Mouse (Mus musculus): Measurements from ENCODE around the gene Myadml2.

Gene Myadml2

GRCm38 (mm10) chr11:120660301-120661075, 12.5 kb upstream of the Myadml2 start:
- DNase-seq, result peak; percentile 54

GRCm38 (mm10) chr11:120659509-120660300, 11.7 kb upstream of the Myadml2 start:
- DNase-seq, result peak; percentile 42

- DNase-seq, result peak; percentile 94
These were observed 11.0 kb upstream of the Myadml2 start for GRCm38 (mm10) chr11:120658876-120659410.

- no peak for DNase-seq
These were observed 9.3 kb upstream of the Myadml2 start for GRCm38 (mm10) chr11:120657301-120657700.

- DNase-seq, result no peak
These were observed 6.8 kb upstream of the Myadml2 start for GRCm38 (mm10) chr11:120654741-120655140.

- no peak for DNase-seq
These were observed 3.9 kb upstream of the Myadml2 start for GRCm38 (mm10) chr11:120651872-120652271.

- DNase-seq, result peak; percentile 32
These were observed 719 bp downstream of the Myadml2 start for GRCm38 (mm10) chr11:120647047-120647830.

GRCm38 (mm10) chr11:120643601-120643987, 4.4 kb downstream of the Myadml2 start, which contains the start of gene Pycr1:
TSS of gene Pycr1 (minus strand) at chr11:120643769.
- DNase-seq, result peak; percentile 96

GRCm38 (mm10) chr11:120642939-120643600, 4.9 kb downstream of the Myadml2 start:
- DNase-seq, result peak; percentile 57

GRCm38 (mm10) chr11:120641869-120642268, 6.1 kb downstream of the Myadml2 start:
- no peak for DNase-seq

GRCm38 (mm10) chr11:120641255-120641654, 6.7 kb downstream of the Myadml2 start:
- DNase-seq, result no peak

- DNase-seq, result no peak
These were observed 13.1 kb downstream of the Myadml2 start for GRCm38 (mm10) chr11:120634810-120635209.

GRCm38 (mm10) chr11:120633520-120634343, 14.2 kb downstream of the Myadml2 start, which contains the start of gene Mafg:
TSS of gene Mafg (minus strand) at chr11:120633600.
- DNase-seq, result peak; percentile 89

- peak; percentile 66 for DNase-seq
These were observed 15.1 kb downstream of the Myadml2 start for GRCm38 (mm10) chr11:120632559-120633519.

GRCm38 (mm10) chr11:120631726-120632448, 16.1 kb downstream of the Myadml2 start:
- no peak for DNase-seq

- DNase-seq, result peak; percentile 57
These were observed 16.9 kb downstream of the Myadml2 start for GRCm38 (mm10) chr11:120630881-120631725.

- peak; percentile 31 for DNase-seq
These were observed 17.5 kb downstream of the Myadml2 start for GRCm38 (mm10) chr11:120630401-120630871.

- peak; percentile 60 for DNase-seq
These were observed 18.0 kb downstream of the Myadml2 start for GRCm38 (mm10) chr11:120629911-120630310.
